Mouse (Mus musculus) kidney, postnatal 0 days (tissue): ENCODE measurements around the gene Spin1. TPM values are rescaled to one million over a fixed set of nuclear protein-coding genes. Genes with fewer than 3 reads are reported as not detected.

Experiments used
- ATAC-seq: fragments of 200-750 bp; cut with Nextera tagmentation; replicated peaks from 2 replicates; pipeline ENCODE4 v1.8.0; 2017; ENCODE audit warnings: low read depth, moderate number of reproducible peaks, moderate TSS enrichment, moderate library complexity; ENCODE audit not compliant: low FRiP score
- DNase-seq: peaks from one replicate; pipeline ENCODE4 v3.0.0-alpha.2; 2016; ENCODE audit warnings: low spot score
- H3K27ac ChIP-seq: fragments of 300-500 bp; sonication (generic); 2 replicates; pipeline ENCODE4 v1.5.1; 2014; ENCODE audit warnings: mild to moderate bottlenecking
- H3K27me3 ChIP-seq: fragments of 300-500 bp; sonication (generic); 2 replicates; pipeline ENCODE4 v1.6.1; 2014; ENCODE audit warnings: low read length, mixed read lengths; ENCODE audit not compliant: insufficient read depth
- H3K36me3 ChIP-seq: fragments of 300-500 bp; sonication (generic); 2 replicates; pipeline ENCODE4 v1.6.1; 2014; ENCODE audit warnings: low read length, mixed read lengths; ENCODE audit not compliant: insufficient read depth
- H3K4me1 ChIP-seq: fragments of 300-500 bp; sonication (generic); replicated peaks from 2 replicates; pipeline ENCODE4 v1.6.1; 2014; ENCODE audit warnings: antibody characterized with exemption, low read length, mixed read lengths; ENCODE audit not compliant: insufficient read depth
- H3K4me2 ChIP-seq: fragments of 300-500 bp; sonication (generic); 2 replicates; pipeline ENCODE4 v1.6.1; 2014; ENCODE audit warnings: mild to moderate bottlenecking, low read length, moderate library complexity, mixed read lengths
- H3K4me3 ChIP-seq: fragments of 300-500 bp; sonication (generic); replicated peaks from 2 replicates; pipeline ENCODE4 v1.5.1; 2014; ENCODE audit warnings: low read depth, low read length
- H3K9ac ChIP-seq: fragments of 300-500 bp; sonication (generic); 2 replicates; pipeline ENCODE4 v1.6.1; 2014; ENCODE audit warnings: low read depth, low read length
- H3K9me3 ChIP-seq: fragments of 300-500 bp; sonication (generic); replicated peaks from 2 replicates; pipeline ENCODE4 v1.6.1; 2016; ENCODE audit warnings: low read length, inconsistent platforms, mixed read lengths
- CTCF ChIP-seq: IDR thresholded peaks from 2 replicates; pipeline ENCODE4 v1.5.1; 2016; ENCODE audit warnings: antibody characterized with exemption, low read depth, mild to moderate bottlenecking, moderate library complexity
- WGBS: fragments of 180-500 bp; shearing (Covaris S2); extraction: QIAGEN DNeasy Blood & Tissue Kit; methylation state at CpG from one replicate; pipeline ENCODE4 v1.1.7; 2014; 5-methylcytosine and 5-hydroxymethylcytosine counted together
- polyA plus RNA-seq: library from polyadenylated mRNA; unstranded; fragments of >200 nt; fragmentation: Nextera tagmentation; extraction: Ambion mirVana; gene quantifications from 2 replicates; pipeline ENCODE4 v1.2.1, GENCODE M21; 2015

The Spin1 gene
- polyA plus RNA-seq, 1 experiment from 2014 or later: 67.6 TPM

GRCm38 (mm10) chr13:51182236-51182635 lies 81.6 kb downstream of the Spin1 start:
- Histone ChIP-seq H3K9ac (no peak overlapping the region), H3K27ac (no peak overlapping the region), H3K4me2 (no peak overlapping the region), H3K27me3 (no peaks in the 10 kb centered on the region), H3K4me1 (no peaks in the 10 kb centered on the region), H3K9me3 (no peaks in the 10 kb centered on the region), H3K36me3 (no peaks in the 10 kb centered on the region), H3K4me3 (no peak overlapping the region)
- ATAC-seq (no peak), DNase-seq (no peak)
- no peak for TF ChIP-seq CTCF
- WGBS: 83% methylated on average over 7 of the region's 7 CpGs

- no peak overlapping the region for H3K27ac ChIP-seq
- no peak overlapping the region for H3K9ac ChIP-seq
- no peak overlapping the region for H3K4me3 ChIP-seq
- WGBS: 87% methylated on average over 3 of the region's 3 CpGs
- H3K27me3 ChIP-seq: no peaks in the 10 kb centered on the region
- no peak for TF ChIP-seq CTCF
- no peaks in the 10 kb centered on the region for H3K9me3 ChIP-seq
- no peaks in the 10 kb centered on the region for H3K36me3 ChIP-seq
- H3K4me2 ChIP-seq: no peak overlapping the region
- DNase-seq (no peak), ATAC-seq (no peak)
- H3K4me1 ChIP-seq: no peaks in the 10 kb centered on the region
Observed at GRCm38 (mm10) chr13:51184896-51185295, 84.2 kb downstream of the Spin1 start.

- Histone ChIP-seq H3K36me3 (no peaks in the 10 kb centered on the region), H3K27ac (no peak overlapping the region), H3K4me3 (no peak overlapping the region), H3K9me3 (no peaks in the 10 kb centered on the region), H3K4me2 (no peak overlapping the region), H3K4me1 (no peaks in the 10 kb centered on the region), H3K9ac (no peak overlapping the region), H3K27me3 (no peaks in the 10 kb centered on the region)
- WGBS: 66% methylated on average over 3 of the region's 3 CpGs
- TF ChIP-seq CTCF: peak; percentile 35
- ATAC-seq (no peak), DNase-seq (no peak)
Observed at GRCm38 (mm10) chr13:51190336-51190735, 89.7 kb downstream of the Spin1 start.

- Histone ChIP-seq H3K9me3 (no peaks in the 10 kb centered on the region), H3K4me3 (no peak overlapping the region), H3K9ac (no peak overlapping the region), H3K4me2 (no peak overlapping the region), H3K36me3 (no peaks in the 10 kb centered on the region), H3K27ac (no peak overlapping the region), H3K27me3 (no peaks in the 10 kb centered on the region), H3K4me1 (no peaks in the 10 kb centered on the region)
- DNase-seq (peak; percentile 83), ATAC-seq (no peak)
- peak; percentile 70 for TF ChIP-seq CTCF
- 72% methylated on average over 6 of the region's 6 CpGs for WGBS
Observed at GRCm38 (mm10) chr13:51191416-51192140, 90.9 kb downstream of the Spin1 start.

- Histone ChIP-seq H3K4me3 (no peak overlapping the region), H3K4me1 (peaks cover 8% of the 10 kb centered on the region; the same call in 1 of the 2 replicates), H3K9me3 (no peaks in the 10 kb centered on the region), H3K9ac (no peak overlapping the region), H3K36me3 (no peaks in the 10 kb centered on the region), H3K4me2 (no peak overlapping the region), H3K27me3 (no peaks in the 10 kb centered on the region), H3K27ac (no peak overlapping the region)
- ATAC-seq: no peak
- no peak for DNase-seq
- TF ChIP-seq CTCF: no peak
- WGBS: 81% methylated on average over 15 of the region's 15 CpGs
Observed at GRCm38 (mm10) chr13:51193893-51194292, 93.2 kb downstream of the Spin1 start.

- Histone ChIP-seq H3K9ac (no peak overlapping the region), H3K27me3 (no peaks in the 10 kb centered on the region), H3K4me3 (no peak overlapping the region), H3K9me3 (no peaks in the 10 kb centered on the region), H3K4me1 (peaks cover 8% of the 10 kb centered on the region; the same call in 1 of the 2 replicates), H3K27ac (peak overlapping the region; percentile 54; the same call in 1 of the 2 replicates), H3K4me2 (no peak overlapping the region), H3K36me3 (no peaks in the 10 kb centered on the region)
- 24% methylated on average over 3 of the region's 3 CpGs for WGBS
- TF ChIP-seq CTCF: no peak
- no peak for DNase-seq
- no peak for ATAC-seq
Observed at GRCm38 (mm10) chr13:51197699-51198098, 97.0 kb downstream of the Spin1 start.
